Mouse (Mus musculus) macrophage (primary cell): Measurements from ENCODE around the gene 3110082I17Rik. TPM values are rescaled to one million over a fixed set of nuclear protein-coding genes. Genes with fewer than 3 reads are reported as not detected.

Source experiments
- H3K27ac ChIP-seq: fragments of 350-480 bp; formaldehyde crosslinking; 2 replicates; pipeline ENCODE4 v1.9.0; 2021
- H3K36me3 ChIP-seq: fragments of 350-480 bp; formaldehyde crosslinking; 2 replicates; pipeline ENCODE4 v1.9.0; 2021; ENCODE audit errors: inconsistent target
- H3K4me3 ChIP-seq: fragments of 350-480 bp; formaldehyde crosslinking; 2 replicates; pipeline ENCODE4 v1.9.0; 2021; ENCODE audit errors: inconsistent target
- H3K79me2 ChIP-seq: fragments of 350-480 bp; formaldehyde crosslinking; 2 replicates; pipeline ENCODE4 v1.9.0; 2021; ENCODE audit errors: inconsistent target
- WGBS: methylation state at CpG from one replicate; pipeline ENCODE4 v1.1.7; 2026; ENCODE audit warnings: inconsistent platforms; ENCODE audit not compliant: missing documents; 5-methylcytosine and 5-hydroxymethylcytosine counted together
- polyA plus RNA-seq: library from polyadenylated mRNA; stranded (reverse); fragments of 250-400 nt; gene quantifications from 3 replicates; pipeline ENCODE4 v1.2.4, GENCODE M21; 2018; ENCODE audit warnings: inconsistent platforms
- total RNA-seq, 78 experiments: library from RNA; depleted of rRNA; stranded (reverse); fragments of 250-400 nt; gene quantifications; 1 replicate in 9 of 78; 2 replicates in 24 of 78; 3 replicates in 43 of 78; 4 replicates in 2 of 78; pipeline ENCODE4 v1.2.4; 2018; ENCODE audit warnings: inconsistent platforms in 56 of 78

3110082I17Rik gene
- total RNA-seq (2018; cell fraction: chromatin; rRNA removed): 10 to 100 TPM in 17 of 26 experiments, 1 to 10 TPM in 8, under 1 TPM in 1; 0.88 to 24.9 (median 13.5) TPM
- total RNA-seq (2018; cell fraction: cytosol; rRNA removed): 10 to 100 TPM in 23 of 26 experiments, 1 to 10 TPM in 3; 9.7 to 21.9 (median 13.3) TPM
- total RNA-seq (2018; cell fraction: nucleus; rRNA removed): 10 to 100 TPM in 12 of 26 experiments, 1 to 10 TPM in 14; 1.7 to 30.0 (median 9.4) TPM
- 12.7 to 32.4 TPM (median 24.1 TPM) in 3 replicates for polyA plus RNA-seq

DNA sequence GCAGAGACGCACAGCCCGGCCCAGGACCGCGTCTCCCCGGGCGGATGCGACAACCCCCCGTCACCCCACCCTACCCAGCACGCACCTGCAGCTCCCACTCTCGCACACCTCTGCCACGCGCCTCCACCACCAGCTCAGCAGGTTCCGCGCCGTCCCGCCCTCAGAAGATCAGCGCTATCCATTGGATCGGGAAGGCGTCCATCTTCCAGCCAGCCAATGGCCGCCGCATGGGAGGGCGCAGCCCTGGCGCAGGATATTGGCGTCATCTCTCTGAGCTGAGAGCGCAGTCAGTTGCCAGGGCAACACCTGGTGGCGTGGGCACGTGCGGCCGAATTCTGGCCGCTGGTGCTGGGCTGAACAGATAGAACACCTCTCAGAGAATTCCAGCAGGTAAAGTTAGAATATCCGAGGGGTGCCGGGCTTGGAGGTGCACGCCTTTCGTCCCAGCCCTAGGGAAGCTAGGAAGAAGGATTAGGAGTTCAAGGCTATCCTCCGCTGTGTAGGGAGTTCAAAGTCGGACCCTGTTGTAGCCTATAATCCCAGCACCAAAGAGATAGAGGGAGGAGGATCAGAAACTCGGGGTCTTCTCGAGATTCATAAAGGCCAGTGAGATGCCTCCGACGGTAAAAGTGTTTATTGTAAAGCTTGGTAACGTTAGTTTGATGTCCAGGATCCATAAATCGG, at the start of gene 3110082I17Rik:
Gene 3110082I17Rik, minus strand, starts transcription at position 144 of the 684 bp plus-strand sequence.
- WGBS: 9% methylated on average over 39 of the region's 42 CpGs
- Histone ChIP-seq H3K27ac (no peak within 1 kb of the TSS), H3K36me3 (no peaks in the 10 kb centered on the region), H3K79me2 (peaks cover 4% of the 10 kb centered on the region; the same call in 1 of the 2 replicates), H3K4me3 (peak within 1 kb of the TSS; percentile 54)

DNA sequence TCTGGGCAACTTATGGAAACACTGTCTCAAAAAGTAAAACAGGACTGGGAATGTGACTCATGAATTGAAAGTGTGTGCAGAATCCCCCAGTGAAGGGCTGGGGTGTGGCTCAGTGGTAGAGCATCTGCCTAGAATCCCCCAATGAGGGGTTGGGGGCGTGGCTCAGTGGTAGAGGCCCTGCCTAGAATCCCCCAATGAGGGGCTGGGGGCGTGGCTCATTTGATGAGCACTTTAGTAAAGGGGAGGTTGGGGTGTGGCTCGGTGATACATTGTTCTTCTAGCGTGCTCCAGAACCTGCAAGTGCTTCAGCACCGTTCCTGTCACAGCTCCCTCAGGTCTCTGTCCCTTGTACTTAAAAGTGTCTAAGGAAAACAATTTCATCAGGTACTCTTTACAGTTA, 45.9 kb upstream of the 3110082I17Rik start:
- no peak overlapping the region for H3K4me3 ChIP-seq
- H3K79me2 ChIP-seq: no peaks in the 10 kb centered on the region
- H3K27ac ChIP-seq: no peak overlapping the region
- 40% methylated on average over 5 of the region's 5 CpGs for WGBS
- no peaks in the 10 kb centered on the region for H3K36me3 ChIP-seq

DNA sequence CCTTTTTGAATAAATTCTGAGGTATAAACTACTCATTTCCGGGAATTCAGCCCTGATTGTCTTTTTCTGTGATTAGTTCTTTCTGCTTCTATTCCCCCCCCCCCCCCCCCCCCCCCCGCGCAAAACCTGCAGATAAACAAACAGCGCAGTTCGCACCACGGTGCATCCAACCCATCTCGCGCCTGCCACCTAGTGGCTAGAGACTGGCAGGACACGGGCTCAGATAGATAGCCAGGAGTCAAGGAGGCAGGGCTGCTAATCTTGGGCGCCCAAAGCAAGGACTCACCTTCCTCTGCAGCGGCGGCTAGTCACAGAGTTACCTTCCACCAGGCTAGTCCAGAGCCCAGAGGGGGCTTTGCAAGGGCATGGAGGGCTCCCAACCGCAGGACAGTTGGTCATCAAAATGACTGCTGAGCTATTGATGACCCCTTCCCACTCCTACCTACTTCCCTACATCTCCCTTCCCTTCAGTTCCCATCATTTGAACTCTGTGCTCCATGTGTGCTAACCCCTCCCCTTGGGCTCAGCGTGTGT, 44.8 kb upstream of the 3110082I17Rik start:
- Histone ChIP-seq H3K27ac (no peak overlapping the region), H3K4me3 (no peak overlapping the region), H3K36me3 (no peaks in the 10 kb centered on the region), H3K79me2 (no peaks in the 10 kb centered on the region)
- 2% methylated on average over 11 of the region's 14 CpGs for WGBS

DNA sequence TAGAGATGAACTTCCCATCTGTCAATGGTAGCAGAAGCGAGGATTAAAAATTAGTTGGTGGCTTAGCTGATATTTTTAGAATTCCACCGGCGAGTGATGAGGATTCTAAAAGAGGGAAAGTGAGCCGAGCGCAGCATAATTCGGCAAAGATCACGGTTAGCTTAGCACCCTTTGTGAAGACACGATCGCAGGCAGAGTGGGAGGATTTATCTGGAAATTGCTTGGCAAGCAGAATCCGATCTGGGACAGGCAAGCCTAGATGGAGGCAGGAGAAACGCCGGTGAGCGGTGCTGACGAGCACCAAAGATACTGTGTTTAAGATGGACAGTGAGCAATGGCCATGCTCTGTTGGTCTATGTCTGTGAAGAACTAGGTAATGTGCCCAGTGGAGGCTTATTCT, 42.0 kb upstream of the 3110082I17Rik start:
- WGBS: 84% methylated on average over 14 of the region's 14 CpGs
- Histone ChIP-seq H3K36me3 (no peaks in the 10 kb centered on the region), H3K4me3 (no peak overlapping the region), H3K27ac (no peak overlapping the region), H3K79me2 (no peaks in the 10 kb centered on the region)

- H3K4me3 ChIP-seq: no peak overlapping the region
- WGBS: 20% methylated on average over 2 of the region's 5 CpGs
Measured at GRCm38 (mm10) chr5:139498791-139499190, 38.5 kb upstream of the 3110082I17Rik start.

DNA sequence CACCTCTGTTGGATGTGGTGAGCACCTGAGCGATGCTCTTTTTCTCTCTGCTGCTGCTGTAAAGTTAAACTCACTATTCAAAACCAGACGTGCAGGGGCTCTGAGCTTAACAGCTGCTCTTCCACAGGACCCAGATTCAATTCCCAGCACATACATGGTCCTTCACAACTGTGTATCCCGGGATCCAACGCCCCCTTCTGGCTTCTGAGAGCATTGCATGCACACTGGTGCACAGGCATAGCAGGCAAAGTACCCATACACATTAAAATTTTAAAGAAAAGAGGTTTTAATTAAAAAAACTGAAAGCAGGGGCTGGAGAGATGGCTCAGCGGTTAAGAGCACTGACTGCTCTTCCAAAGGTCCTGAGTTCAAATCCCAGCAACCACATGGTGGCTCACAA, 36.6 kb upstream of the 3110082I17Rik start:
- WGBS: 50% methylated on average over 4 of the region's 5 CpGs
- no peaks in the 10 kb centered on the region for H3K36me3 ChIP-seq
- H3K27ac ChIP-seq: no peak overlapping the region

More at GRCm38 (mm10) chr5:139498791-139499190, 38.5 kb upstream of the 3110082I17Rik start:
- no peaks in the 10 kb centered on the region for H3K79me2 ChIP-seq
- H3K36me3 ChIP-seq: no peaks in the 10 kb centered on the region
- no peak overlapping the region for H3K27ac ChIP-seq

DNA sequence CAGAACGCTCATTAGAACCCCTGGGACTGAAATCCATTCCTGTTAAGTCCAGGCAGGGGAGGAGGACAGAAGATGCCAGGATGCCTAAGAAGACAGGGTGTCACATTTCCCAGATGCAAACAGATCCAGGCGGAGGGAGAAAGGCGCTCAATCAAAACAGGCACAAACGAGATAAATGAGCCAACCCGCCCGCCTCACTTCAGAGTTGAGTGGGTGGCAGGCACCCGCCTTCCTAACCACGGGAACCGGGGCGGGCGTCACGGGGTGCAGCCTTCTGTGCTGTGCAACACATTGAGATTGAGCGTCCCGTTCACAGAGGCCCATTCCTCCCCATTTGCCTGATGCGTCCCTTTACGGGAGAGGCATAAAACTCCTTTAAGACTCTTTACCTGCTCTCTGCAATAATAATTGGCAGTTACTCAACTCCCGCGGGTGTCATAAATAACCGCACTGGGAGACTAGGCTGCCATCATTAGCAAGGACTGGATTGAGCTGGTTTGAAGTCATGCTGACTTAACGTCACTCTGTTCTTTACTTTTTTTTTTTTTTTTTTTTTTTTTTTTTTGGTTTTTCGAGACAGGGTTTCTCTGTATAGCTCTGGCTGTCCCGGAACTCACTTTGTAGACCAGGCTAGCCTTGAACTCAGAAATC, 34.8 kb upstream of the 3110082I17Rik start:
- no peaks in the 10 kb centered on the region for H3K36me3 ChIP-seq
- 47% methylated on average over 21 of the region's 22 CpGs for WGBS
- H3K4me3 ChIP-seq: no peak overlapping the region
- H3K27ac ChIP-seq: no peak overlapping the region
- no peaks in the 10 kb centered on the region for H3K79me2 ChIP-seq

More for the DNA sequence above, 36.6 kb upstream of the 3110082I17Rik start:
- no peaks in the 10 kb centered on the region for H3K79me2 ChIP-seq
- H3K4me3 ChIP-seq: no peak overlapping the region

DNA sequence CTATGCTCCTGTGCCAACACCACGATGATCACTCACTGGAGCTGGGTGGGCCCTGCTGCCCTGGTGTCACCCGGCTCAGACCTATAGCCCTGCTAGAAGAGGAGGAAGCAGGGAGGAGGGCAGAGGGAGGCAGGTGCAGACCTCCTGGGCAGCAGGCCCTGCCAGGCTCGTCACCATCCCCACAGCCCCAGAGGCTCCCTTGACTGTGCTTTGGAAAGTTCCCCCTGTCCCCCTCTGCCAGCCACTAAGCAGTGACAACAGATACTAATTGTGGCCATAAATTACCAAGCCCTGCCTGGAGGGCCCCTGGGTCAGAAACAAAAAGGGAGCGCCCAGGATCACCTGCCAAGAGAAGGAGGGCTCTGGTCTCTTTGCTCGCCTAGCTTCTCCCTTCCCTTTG, 33.4 kb upstream of the 3110082I17Rik start:
- Histone ChIP-seq H3K4me3 (no peak overlapping the region), H3K36me3 (no peaks in the 10 kb centered on the region), H3K27ac (no peak overlapping the region), H3K79me2 (no peaks in the 10 kb centered on the region)
- 74% methylated on average over 5 of the region's 5 CpGs for WGBS

DNA sequence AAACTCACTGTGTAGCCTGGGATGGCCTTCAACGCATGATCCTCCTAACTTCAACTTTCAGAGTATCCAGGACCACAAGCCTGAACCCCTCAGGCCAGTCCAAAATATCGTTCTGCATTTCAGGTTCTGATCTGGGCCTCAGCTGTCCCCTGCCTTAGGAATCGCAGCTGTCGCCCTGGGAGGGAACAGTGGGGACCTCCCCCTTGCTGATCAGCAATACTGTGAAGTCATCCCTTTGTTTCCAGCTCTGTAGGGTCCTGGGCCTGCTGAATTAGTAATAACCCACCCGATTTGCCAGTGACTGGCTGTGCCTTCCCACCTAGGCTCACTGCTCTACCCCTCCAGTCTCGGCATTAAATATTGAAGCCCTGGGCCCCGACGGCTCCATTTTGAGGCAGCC, 31.0 kb upstream of the 3110082I17Rik start:
- Histone ChIP-seq H3K4me3 (no peak overlapping the region), H3K79me2 (no peaks in the 10 kb centered on the region), H3K36me3 (no peaks in the 10 kb centered on the region), H3K27ac (no peak overlapping the region)
- 77% methylated on average over 5 of the region's 8 CpGs for WGBS

DNA sequence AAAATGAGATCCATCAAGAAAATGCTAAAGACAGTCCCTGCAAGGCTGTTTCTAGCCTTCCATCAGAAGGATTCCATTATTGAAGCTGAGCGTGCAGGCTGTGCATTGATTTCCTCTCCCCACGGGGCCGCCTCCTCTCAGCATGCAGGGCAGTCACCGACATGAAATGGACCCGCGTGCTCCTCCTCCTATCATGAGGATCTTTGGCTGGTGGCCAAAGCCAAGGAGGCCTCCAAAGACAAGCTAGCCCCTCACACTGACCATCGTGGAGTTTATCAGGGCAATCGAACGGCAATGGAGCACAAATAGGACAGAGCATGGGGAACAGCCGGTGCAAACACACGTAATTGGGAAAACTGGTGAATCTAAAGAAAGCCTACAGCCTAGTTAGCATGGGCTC, 29.8 kb upstream of the 3110082I17Rik start:
- H3K27ac ChIP-seq: no peak overlapping the region
- 91% methylated on average over 11 of the region's 11 CpGs for WGBS
- no peaks in the 10 kb centered on the region for H3K36me3 ChIP-seq
- H3K4me3 ChIP-seq: no peak overlapping the region
- H3K79me2 ChIP-seq: no peaks in the 10 kb centered on the region

GRCm38 (mm10) chr5:139484185-139484814, 24.0 kb upstream of the 3110082I17Rik start, which contains the start of gene Zfand2a:
Zfand2a (minus strand) TSS chr5:139484549.
- Histone ChIP-seq H3K79me2 (peaks cover 50% of the 10 kb centered on the region), H3K4me3 (peak within 1 kb of the TSS; percentile 99), H3K27ac (peak within 1 kb of the TSS; percentile 99), H3K36me3 (peaks cover 21% of the 10 kb centered on the region; the same call in 1 of the 2 replicates)
- WGBS: under 1% methylated on average over 42 of the region's 42 CpGs

DNA sequence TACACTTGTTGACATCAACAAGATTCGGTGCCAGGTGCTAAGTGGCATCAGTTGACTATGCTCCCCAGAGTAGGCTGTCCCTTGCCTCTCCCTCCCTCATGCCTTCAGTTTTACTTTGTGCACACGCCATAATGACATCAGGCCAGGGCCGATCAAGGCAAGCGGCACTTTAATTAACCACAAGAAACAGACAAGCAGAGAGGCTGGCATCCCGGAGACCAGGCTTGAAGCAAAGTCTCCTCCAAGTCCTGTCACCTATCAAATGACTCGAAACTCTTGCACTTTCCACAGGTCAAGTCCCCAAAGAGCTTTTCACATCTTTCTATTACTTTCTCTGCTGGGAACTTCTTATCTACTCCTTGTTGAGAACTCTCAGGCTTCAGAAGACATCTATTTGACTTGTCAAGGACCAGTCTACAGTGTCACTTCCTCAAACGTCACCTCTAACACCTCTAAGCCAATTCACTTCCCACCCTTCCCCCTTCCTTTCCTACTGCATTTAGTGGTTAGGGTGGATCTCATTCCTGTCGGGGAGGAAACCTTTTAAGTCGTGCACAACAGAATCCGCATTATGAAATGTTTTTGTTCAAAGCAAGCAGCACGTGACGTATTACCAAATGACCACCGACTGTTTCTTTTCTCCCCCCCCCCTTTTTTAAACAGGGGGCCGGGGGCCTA, 23.0 kb upstream of the 3110082I17Rik start:
- WGBS: 39% methylated on average over 14 of the region's 14 CpGs

GRCm38 (mm10) chr5:139480406-139480805, 20.1 kb upstream of the 3110082I17Rik start:
- WGBS: 94% methylated on average over 5 of the region's 10 CpGs
- Histone ChIP-seq H3K79me2 (peaks cover 86% of the 10 kb centered on the region), H3K36me3 (peaks cover 46% of the 10 kb centered on the region; the same call in 1 of the 2 replicates), H3K4me3 (no peak overlapping the region), H3K27ac (peak overlapping the region; percentile 99)

More for the DNA sequence above, 23.0 kb upstream of the 3110082I17Rik start:
- H3K79me2 ChIP-seq: peaks cover 57% of the 10 kb centered on the region
- peak overlapping the region; percentile 99 for H3K27ac ChIP-seq
- H3K36me3 ChIP-seq: peaks cover 21% of the 10 kb centered on the region; the same call in 1 of the 2 replicates
- peak overlapping the region; percentile 99 for H3K4me3 ChIP-seq

- Histone ChIP-seq H3K4me3 (no peak overlapping the region), H3K36me3 (peaks cover 60% of the 10 kb centered on the region), H3K27ac (peak overlapping the region; percentile 99), H3K79me2 (peaks cover 98% of the 10 kb centered on the region)
- 37% methylated on average over 8 of the region's 8 CpGs for WGBS
Measured at GRCm38 (mm10) chr5:139479088-139479487, 18.8 kb upstream of the 3110082I17Rik start.
